Mouse (Mus musculus): Measurements from ENCODE around the gene Acsl5.

Gene Acsl5

GRCm38 (mm10) chr19:55251383-55252124 is at the start of gene Acsl5:
Acsl5 (plus strand) TSS chr19:55251938.
- no peak for DNase-seq (ENCODE audit: low spot score in 2 of 2)

- peak in 1 of 2 experiments; percentile 39 for DNase-seq (ENCODE audit: low spot score in 2 of 2)
Observed at GRCm38 (mm10) chr19:55206482-55207138, 45.1 kb upstream of the Acsl5 start.

- DNase-seq (ENCODE audit: low spot score in 2 of 2) = no peak
Observed at GRCm38 (mm10) chr19:55207205-55207604, 44.5 kb upstream of the Acsl5 start.

GRCm38 (mm10) chr19:55207746-55208538 is 43.8 kb upstream of the Acsl5 start:
- no peak for DNase-seq (ENCODE audit: low spot score in 2 of 2)

- DNase-seq (ENCODE audit: low spot score in 2 of 2) = no peak
Observed at GRCm38 (mm10) chr19:55208654-55209053, 43.1 kb upstream of the Acsl5 start.

- no peak for DNase-seq (ENCODE audit: low spot score in 2 of 2)
Observed at GRCm38 (mm10) chr19:55209084-55209483, 42.7 kb upstream of the Acsl5 start.

- no peak for DNase-seq (ENCODE audit: low spot score in 2 of 2)
Observed at GRCm38 (mm10) chr19:55211698-55212097, 40.0 kb upstream of the Acsl5 start.

GRCm38 (mm10) chr19:55213617-55214340 is 38.0 kb upstream of the Acsl5 start:
- no peak for DNase-seq (ENCODE audit: low spot score in 2 of 2)

- no peak for DNase-seq (ENCODE audit: low spot score in 2 of 2)
Observed at GRCm38 (mm10) chr19:55216876-55217275, 34.9 kb upstream of the Acsl5 start.

GRCm38 (mm10) chr19:55217365-55217764 is 34.4 kb upstream of the Acsl5 start:
- no peak for DNase-seq (ENCODE audit: low spot score in 2 of 2)

- peak; percentile 60 to 84 for DNase-seq (ENCODE audit: low spot score in 2 of 2)
Observed at GRCm38 (mm10) chr19:55218192-55218739, 33.5 kb upstream of the Acsl5 start.

- no peak for DNase-seq (ENCODE audit: low spot score in 2 of 2)
Observed at GRCm38 (mm10) chr19:55218741-55219221, 33.0 kb upstream of the Acsl5 start.

- no peak for DNase-seq (ENCODE audit: low spot score in 2 of 2)
Observed at GRCm38 (mm10) chr19:55219359-55219758, 32.4 kb upstream of the Acsl5 start.

GRCm38 (mm10) chr19:55221208-55221607 is 30.5 kb upstream of the Acsl5 start:
- no peak for DNase-seq (ENCODE audit: low spot score in 2 of 2)

GRCm38 (mm10) chr19:55222268-55222667 is 29.5 kb upstream of the Acsl5 start:
- DNase-seq (ENCODE audit: low spot score in 2 of 2) = no peak

GRCm38 (mm10) chr19:55226621-55227020 is 25.1 kb upstream of the Acsl5 start:
- DNase-seq (ENCODE audit: low spot score in 2 of 2) = no peak

GRCm38 (mm10) chr19:55227135-55227534 is 24.6 kb upstream of the Acsl5 start:
- DNase-seq (ENCODE audit: low spot score in 2 of 2) = no peak

GRCm38 (mm10) chr19:55231081-55231480 is 20.7 kb upstream of the Acsl5 start:
- no peak for DNase-seq (ENCODE audit: low spot score in 2 of 2)

- no peak for DNase-seq (ENCODE audit: low spot score in 2 of 2)
Observed at GRCm38 (mm10) chr19:55232136-55232535, 19.6 kb upstream of the Acsl5 start.

GRCm38 (mm10) chr19:55236026-55236425 is 15.7 kb upstream of the Acsl5 start:
- no peak for DNase-seq (ENCODE audit: low spot score in 2 of 2)

GRCm38 (mm10) chr19:55236564-55236963 is 15.2 kb upstream of the Acsl5 start:
- no peak for DNase-seq (ENCODE audit: low spot score in 2 of 2)

Measured in thymus, postnatal 10 days (tissue).